Mouse (Mus musculus): ENCODE data around the gene Polr2g. TPM values are rescaled to one million over a fixed set of nuclear protein-coding genes. Genes with fewer than 3 reads are reported as not detected.

Polr2g gene
- polyA plus RNA-seq, 1 experiment from 2014 or later = 129 TPM

GRCm38 (mm10) chr19:8832971-8833370 is 34.6 kb upstream of the Polr2g start:
- no peak overlapping the region for H3K4me3 ChIP-seq
- 87% methylated on average over 4 of the region's 4 CpGs for WGBS
- H3K9me3 ChIP-seq = no peaks in the 10 kb centered on the region
- H3K27ac ChIP-seq (replicated peaks) = no peak overlapping the region
- no peak overlapping the region for H3K4me2 ChIP-seq
- H3K36me3 ChIP-seq = peaks cover 83% of the 10 kb centered on the region
- H3K27me3 ChIP-seq (replicated peaks) = no peaks in the 10 kb centered on the region
- no peak overlapping the region for H3K9ac ChIP-seq
- H3K4me1 ChIP-seq = peaks cover under 1% of the 10 kb centered on the region; the same call in 1 of the 2 replicates
- no peak for ATAC-seq (ENCODE audit: extremely low read depth, insufficient number of reproducible peaks, low FRiP score, low TSS enrichment)

GRCm38 (mm10) chr19:8831262-8831661 is 32.9 kb upstream of the Polr2g start:
- Histone ChIP-seq H3K27me3 (replicated peaks) (no peaks in the 10 kb centered on the region), H3K4me2 (no peak overlapping the region), H3K27ac (replicated peaks) (no peak overlapping the region), H3K9me3 (no peaks in the 10 kb centered on the region), H3K4me1 (no peaks in the 10 kb centered on the region), H3K4me3 (no peak overlapping the region), H3K36me3 (peaks cover 99% of the 10 kb centered on the region), H3K9ac (no peak overlapping the region)
- 72% methylated on average over 11 of the region's 11 CpGs for WGBS
- ATAC-seq (ENCODE audit: extremely low read depth, insufficient number of reproducible peaks, low FRiP score, low TSS enrichment) = no peak

GRCm38 (mm10) chr19:8830664-8831063 is 32.3 kb upstream of the Polr2g start:
- H3K9ac ChIP-seq = peak overlapping the region; percentile 14; the same call in 1 of the 2 replicates
- H3K27me3 ChIP-seq (replicated peaks) = no peaks in the 10 kb centered on the region
- no peak overlapping the region for H3K27ac ChIP-seq (replicated peaks)
- 88% methylated on average over 8 of the region's 8 CpGs for WGBS
- H3K36me3 ChIP-seq = peaks cover 100% of the 10 kb centered on the region
- no peak overlapping the region for H3K4me3 ChIP-seq
- no peaks in the 10 kb centered on the region for H3K9me3 ChIP-seq
- no peak for ATAC-seq (ENCODE audit: extremely low read depth, insufficient number of reproducible peaks, low FRiP score, low TSS enrichment)
- H3K4me1 ChIP-seq = no peaks in the 10 kb centered on the region
- no peak overlapping the region for H3K4me2 ChIP-seq

GRCm38 (mm10) chr19:8829660-8830059 is 31.3 kb upstream of the Polr2g start, which contains the start of gene AC129217.1:
AC129217.1 (plus strand) TSS chr19:8829773.
- 87% methylated on average over 8 of the region's 8 CpGs for WGBS

GRCm38 (mm10) chr19:8822696-8823095 is 24.3 kb upstream of the Polr2g start:
- H3K4me2 ChIP-seq = peak overlapping the region; percentile 88
- peaks cover 25% of the 10 kb centered on the region for H3K4me1 ChIP-seq
- no peak for ATAC-seq (ENCODE audit: extremely low read depth, insufficient number of reproducible peaks, low FRiP score, low TSS enrichment)
- H3K9ac ChIP-seq = peak overlapping the region; percentile 99
- peaks cover 55% of the 10 kb centered on the region for H3K36me3 ChIP-seq
- peak overlapping the region; percentile 99 for H3K4me3 ChIP-seq
- 67% methylated on average over 8 of the region's 8 CpGs for WGBS
- no peaks in the 10 kb centered on the region for H3K27me3 ChIP-seq (replicated peaks)
- no peaks in the 10 kb centered on the region for H3K9me3 ChIP-seq
- no peak overlapping the region for H3K27ac ChIP-seq (replicated peaks)

More at GRCm38 (mm10) chr19:8829660-8830059, 31.3 kb upstream of the Polr2g start, which contains the start of gene AC129217.1:
- Histone ChIP-seq H3K36me3 (peaks cover 100% of the 10 kb centered on the region), H3K9me3 (no peaks in the 10 kb centered on the region), H3K4me3 (no peak within 1 kb of the TSS), H3K4me1 (no peaks in the 10 kb centered on the region), H3K27ac (replicated peaks) (no peak within 1 kb of the TSS), H3K9ac (peak within 1 kb of the TSS; percentile 14; the same call in 1 of the 2 replicates), H3K4me2 (no peak within 1 kb of the TSS), H3K27me3 (replicated peaks) (no peaks in the 10 kb centered on the region)
- no peak for ATAC-seq (ENCODE audit: extremely low read depth, insufficient number of reproducible peaks, low FRiP score, low TSS enrichment)

- H3K9me3 ChIP-seq = no peaks in the 10 kb centered on the region
- WGBS = 0% methylated on average over 7 of the region's 7 CpGs
- ATAC-seq (ENCODE audit: extremely low read depth, insufficient number of reproducible peaks, low FRiP score, low TSS enrichment) = no peak
- no peaks in the 10 kb centered on the region for H3K27me3 ChIP-seq (replicated peaks)
- peak overlapping the region; percentile 99 for H3K27ac ChIP-seq (replicated peaks)
- peaks cover 39% of the 10 kb centered on the region for H3K4me1 ChIP-seq
- peak overlapping the region; percentile 99 for H3K4me3 ChIP-seq
- H3K9ac ChIP-seq = peak overlapping the region; percentile 99
- H3K4me2 ChIP-seq = peak overlapping the region; percentile 88
- peaks cover 49% of the 10 kb centered on the region for H3K36me3 ChIP-seq
These were observed 22.8 kb upstream of the Polr2g start for GRCm38 (mm10) chr19:8821146-8821545.

GRCm38 (mm10) chr19:8820424-8820956 is 22.1 kb upstream of the Polr2g start:
- Histone ChIP-seq H3K27me3 (replicated peaks) (no peaks in the 10 kb centered on the region), H3K4me2 (peak overlapping the region; percentile 88), H3K9ac (peak overlapping the region; percentile 99), H3K27ac (replicated peaks) (peak overlapping the region; percentile 99), H3K9me3 (no peaks in the 10 kb centered on the region), H3K4me1 (peaks cover 42% of the 10 kb centered on the region), H3K4me3 (peak overlapping the region; percentile 99), H3K36me3 (peaks cover 48% of the 10 kb centered on the region)
- under 1% methylated on average over 48 of the region's 48 CpGs for WGBS
- peak; percentile 40 for ATAC-seq (ENCODE audit: extremely low read depth, insufficient number of reproducible peaks, low FRiP score, low TSS enrichment)

- Histone ChIP-seq H3K4me3 (peak within 1 kb of the TSS; percentile 99), H3K4me2 (peak within 1 kb of the TSS; percentile 88), H3K9me3 (no peaks in the 10 kb centered on the region), H3K27ac (replicated peaks) (peak within 1 kb of the TSS; percentile 99), H3K4me1 (peaks cover 42% of the 10 kb centered on the region), H3K36me3 (peaks cover 48% of the 10 kb centered on the region), H3K9ac (peak within 1 kb of the TSS; percentile 99), H3K27me3 (replicated peaks) (no peaks in the 10 kb centered on the region)
- under 1% methylated on average over 81 of the region's 83 CpGs for WGBS
- ATAC-seq (ENCODE audit: extremely low read depth, insufficient number of reproducible peaks, low FRiP score, low TSS enrichment) = peak; percentile 91
These were observed 21.4 kb upstream of the Polr2g start, which contains the start of gene Hnrnpul2 for GRCm38 (mm10) chr19:8819596-8820423. Hnrnpul2 (plus strand) TSS chr19:8820010.

GRCm38 (mm10) chr19:8818801-8819595 is 20.6 kb upstream of the Polr2g start, which contains the start of gene Ttc9c:
Ttc9c (minus strand) TSS chr19:8819333.
- H3K4me1 ChIP-seq = peaks cover 42% of the 10 kb centered on the region
- peak; percentile 75 for ATAC-seq (ENCODE audit: extremely low read depth, insufficient number of reproducible peaks, low FRiP score, low TSS enrichment)
- H3K9me3 ChIP-seq = no peaks in the 10 kb centered on the region
- H3K4me3 ChIP-seq = peak within 1 kb of the TSS; percentile 99
- H3K27ac ChIP-seq (replicated peaks) = peak within 1 kb of the TSS; percentile 99
- peak within 1 kb of the TSS; percentile 99 for H3K9ac ChIP-seq
- H3K27me3 ChIP-seq (replicated peaks) = no peaks in the 10 kb centered on the region
- peaks cover 47% of the 10 kb centered on the region for H3K36me3 ChIP-seq
- under 1% methylated on average over 33 of the region's 33 CpGs for WGBS
- peak within 1 kb of the TSS; percentile 88 for H3K4me2 ChIP-seq

- ATAC-seq (ENCODE audit: extremely low read depth, insufficient number of reproducible peaks, low FRiP score, low TSS enrichment) = no peak
These were observed 20.0 kb upstream of the Polr2g start for GRCm38 (mm10) chr19:8818301-8818798.

More at GRCm38 (mm10) chr19:8818301-8818798, 20.0 kb upstream of the Polr2g start:
- Histone ChIP-seq H3K27me3 (replicated peaks) (no peaks in the 10 kb centered on the region), H3K36me3 (peaks cover 47% of the 10 kb centered on the region), H3K4me2 (peak overlapping the region; percentile 88), H3K4me1 (peaks cover 41% of the 10 kb centered on the region), H3K27ac (replicated peaks) (peak overlapping the region; percentile 99), H3K9ac (peak overlapping the region; percentile 89), H3K9me3 (no peaks in the 10 kb centered on the region), H3K4me3 (peak overlapping the region; percentile 99)
- WGBS = 19% methylated on average over 14 of the region's 14 CpGs
